Mouse (Mus musculus) erythroblast, embryonic 14.5 days (primary cell): Measurements from ENCODE around the gene Nrtn.

Source experiments
- GATA1 ChIP-seq: IDR thresholded peaks from 2 replicates; pipeline ENCODE4 v1.6.1; 2012; ENCODE audit warnings: low read length, inconsistent platforms, mixed read lengths
- TAL1 ChIP-seq: IDR thresholded peaks from 3 replicates; pipeline ENCODE4 v1.6.1; 2012; ENCODE audit warnings: low read length, inconsistent platforms, mixed read lengths

DNA sequence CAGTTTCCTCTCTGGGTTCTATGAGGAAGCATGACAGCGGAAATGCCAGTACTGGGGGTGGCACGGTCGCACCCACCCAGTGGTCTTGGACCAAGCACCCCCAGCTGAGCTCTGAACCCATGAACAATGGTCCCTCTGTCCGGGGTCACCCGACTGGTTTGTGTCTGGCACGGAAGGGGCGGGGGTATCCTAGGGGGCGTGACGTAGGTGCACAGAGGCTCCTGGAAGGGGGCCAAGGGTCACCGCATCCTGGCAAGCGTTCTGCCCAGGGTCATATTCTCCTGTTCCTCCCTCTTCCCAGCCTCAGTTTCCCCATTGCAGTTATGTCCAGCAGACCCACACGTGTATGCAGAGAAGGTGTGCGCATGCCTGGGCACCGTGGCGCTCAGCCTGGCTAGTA, 3.9 kb downstream of the Nrtn start:
- TF ChIP-seq GATA1 (no peak), TAL1 (no peak)
